In the genomic region with DNA sequence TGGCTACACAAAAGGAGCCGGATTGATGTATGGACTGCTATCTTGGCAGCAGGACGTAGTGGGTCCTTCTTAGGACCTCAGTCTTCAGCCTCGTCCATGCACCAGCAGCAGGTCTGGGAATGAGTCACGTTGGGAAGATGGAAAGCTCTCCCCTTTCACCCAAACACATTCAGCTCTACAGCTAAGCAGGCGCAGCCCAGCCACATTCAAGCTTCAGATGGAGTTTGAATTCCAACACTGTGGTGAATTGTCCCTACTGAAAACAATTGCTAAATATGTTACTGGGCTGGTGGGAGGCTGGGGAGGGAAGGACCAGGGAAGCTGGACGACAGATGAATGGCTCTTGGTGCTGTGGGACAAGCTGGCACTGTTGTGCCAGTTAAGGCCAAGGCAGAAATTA, we compare ENCODE assay signal across 19 mouse cellular contexts. TPM values are rescaled to one million over a fixed set of nuclear protein-coding genes. Genes with fewer than 3 reads are reported as not detected.
DNase-seq lines count a peak whose midpoint lies in the region; ATAC-seq and TF ChIP-seq lines count a peak whose summit lies in the region.
"Had no signal": no experiment of that assay in that cellular context is flagged by ENCODE, and none has a peak within 500 bp of the region (broad histone marks: within the 10 kb centered on the region; RNA-seq: fewer than 3 reads in every experiment).

No protein-coding gene starts in this region.

- peak overlapping the region; percentile 52 for H3K27ac ChIP-seq in heart, embryonic 10.5 days
- H3K27ac ChIP-seq in liver, embryonic 16.5 days (ENCODE audit: low read length): peak overlapping the region; percentile 75
- H3K27ac ChIP-seq in cerebellum, adult 2 months (ENCODE audit: insufficient read depth, low read length): no peak overlapping the region
- H3K27ac ChIP-seq: embryonic facial prominence, embryonic 12.5 days; hindbrain, embryonic 14.5 days; midbrain, embryonic 10.5 days had no signal

- TF ChIP-seq CTCF in cerebellum, adult 2 months (IDR thresholded peaks at IDR 0.05; ENCODE audit: borderline replicate concordance, insufficient read depth, low read depth, low read length): no peak

- peaks cover 21% of the 10 kb centered on the region for H3K4me1 ChIP-seq in heart, embryonic 10.5 days
- H3K4me1 ChIP-seq in liver, embryonic 16.5 days (ENCODE audit: control insufficient read depth, low read depth, low read length): peaks cover 83% of the 10 kb centered on the region
- H3K4me1 ChIP-seq in cerebellum, adult 2 months (ENCODE audit: control insufficient read depth, insufficient read depth, low read length): peaks cover 11% of the 10 kb centered on the region; the same call in 1 of the 2 replicates

- no peak for DNase-seq in heart, embryonic 10.5 days (ENCODE audit: low spot score)
- DNase-seq in heart, postnatal 4 days: no peak
- DNase-seq in 3T3-L1 (ENCODE audit: low read depth, low spot score) (peak; percentile 73), adipocyte (ENCODE audit: low spot score) (peak; percentile 81)
- no peak for DNase-seq in cerebellum, adult 2 months
- no peak for DNase-seq in kidney, adult 9 months
- DNase-seq: cerebellum, adult 18-20 months; gastrocnemius, postnatal 25 days; kidney, adult 11 months; kidney, postnatal 25 days; layer of hippocampus, adult 9-11 months; lung, embryonic 14.5 days; lung, postnatal 4 days; right cerebral cortex, postnatal 25 days; thymus, adult 18-20 months had no signal

- no peak for TF ChIP-seq POLR2A in cerebellum, adult 2 months (IDR thresholded peaks at IDR 0.05; ENCODE audit: borderline replicate concordance, insufficient read depth, low read length)

- no peak overlapping the region for H3K4me3 ChIP-seq in heart, embryonic 10.5 days
- no peak overlapping the region for H3K4me3 ChIP-seq in liver, embryonic 16.5 days (ENCODE audit: low read depth, low read length)
- no peak overlapping the region for H3K4me3 ChIP-seq in cerebellum, adult 2 months (replicated peaks; ENCODE audit: insufficient read depth, low read depth, low read length)
- H3K4me3 ChIP-seq: embryonic facial prominence, embryonic 12.5 days; midbrain, embryonic 10.5 days had no signal

- peaks cover 8% of the 10 kb centered on the region; the same call in 1 of the 2 replicates for H3K27me3 ChIP-seq in heart, embryonic 10.5 days (ENCODE audit: insufficient read depth, poor library complexity, severe bottlenecking)
- H3K27me3 ChIP-seq in liver, embryonic 16.5 days (ENCODE audit: control insufficient read depth, insufficient read depth, low read depth, low read length): no peaks in the 10 kb centered on the region
- no peaks in the 10 kb centered on the region for H3K27me3 ChIP-seq in cerebellum, adult 2 months (ENCODE audit: control insufficient read depth, insufficient read depth, low read length)

- no peaks in the 10 kb centered on the region for H3K36me3 ChIP-seq in heart, embryonic 10.5 days
- peaks cover 12% of the 10 kb centered on the region; the same call in 1 of the 2 replicates for H3K36me3 ChIP-seq in liver, embryonic 16.5 days (ENCODE audit: control insufficient read depth, insufficient read depth)
- H3K36me3 ChIP-seq: embryonic facial prominence, embryonic 12.5 days; midbrain, embryonic 10.5 days had no signal

- no peak for ATAC-seq in liver, embryonic 16.5 days (ENCODE audit: low read depth)

- peak overlapping the region; percentile 69 for H3K4me2 ChIP-seq in liver, embryonic 16.5 days (ENCODE audit: low read depth, low read length)
- H3K4me2 ChIP-seq: embryonic facial prominence, embryonic 12.5 days; hindbrain, embryonic 14.5 days; lung, embryonic 14.5 days had no signal

- 73% methylated on average over 6 of the region's 6 CpGs for WGBS in heart, embryonic 10.5 days
- WGBS in liver, embryonic 16.5 days (ENCODE audit: insufficient replicate concordance): 78% methylated on average over 6 of the region's 6 CpGs
- 75% methylated on average over 6 of the region's 6 CpGs for WGBS in cerebellum, adult 2 months

- H3K9me3 ChIP-seq in heart, embryonic 10.5 days: no peaks in the 10 kb centered on the region
- no peaks in the 10 kb centered on the region for H3K9me3 ChIP-seq in liver, embryonic 16.5 days (replicated peaks; ENCODE audit: control insufficient read depth, low read length)
- H3K9me3 ChIP-seq: embryonic facial prominence, embryonic 12.5 days; midbrain, embryonic 10.5 days had no signal

- peak overlapping the region; percentile 41 for H3K9ac ChIP-seq in liver, embryonic 16.5 days (ENCODE audit: low read depth, low read length)
- H3K9ac ChIP-seq: embryonic facial prominence, embryonic 12.5 days; hindbrain, embryonic 14.5 days; lung, embryonic 14.5 days had no signal

RNA-seq across cellular contexts. Expression of gene Mgst3, which starts 5.1 kb away (rescaled TPM):
- polyA plus RNA-seq in heart, embryonic 10.5 days (2016; fragmentation: Nextera tagmentation; extraction: Ambion mirVana): 111 and 149 TPM in 2 replicates
- total RNA-seq in heart, postnatal 4 days (2021): 100 to 1,000 TPM; 142 to 157 TPM
- 316 and 338 TPM in 2 replicates for polyA plus RNA-seq in liver, embryonic 16.5 days (2015; fragmentation: Nextera tagmentation; extraction: Ambion mirVana)
- polyA plus RNA-seq in cerebellum, adult 2 months (2012; rRNA removed): 272 and 279 TPM in 2 replicates

RNA-seq across cellular contexts. Expression of gene Aldh9a1, which starts 38.8 kb away (rescaled TPM):
- 44.4 and 59.4 TPM in 2 replicates for polyA plus RNA-seq in heart, embryonic 10.5 days (2016; fragmentation: Nextera tagmentation; extraction: Ambion mirVana)
- total RNA-seq in heart, postnatal 4 days (2021): 10 to 100 TPM; 32.4 to 37.0 TPM
- polyA plus RNA-seq in liver, embryonic 16.5 days (2015; fragmentation: Nextera tagmentation; extraction: Ambion mirVana): 74.4 and 75.8 TPM in 2 replicates
- polyA plus RNA-seq in cerebellum, adult 2 months (2012; rRNA removed): 42.5 and 45.0 TPM in 2 replicates

Comparison
In these comparisons a context has a peak if more than half of its experiments do, and no peak if none do; other contexts are left out.
1. DNase-seq: peak in 3T3-L1 (single experiment) and adipocyte (single experiment); none in heart, embryonic 10.5 days (single experiment), heart, postnatal 4 days (single experiment), cerebellum, adult 2 months (0 of 2) and kidney, adult 9 months (single experiment).